Comparison of ENCODE assay signal across 8 mouse cellular contexts in genomic region chr17:34627943-34628643, GRCm38 (mm10). TPM values are rescaled to one million over a fixed set of nuclear protein-coding genes. Genes with fewer than 3 reads are reported as not detected.
DNase-seq lines count a peak whose midpoint lies in the region; ATAC-seq and TF ChIP-seq lines count a peak whose summit lies in the region.

Gene Ppt2 (minus strand): TSS chr17:34628510.

- peak; percentile 36 to 55 for DNase-seq in spleen, postnatal 10 days (ENCODE audit: low spot score in 2 of 2)
- no peak for DNase-seq in spleen, postnatal 36 days (ENCODE audit: low spot score in 2 of 2)
- peak; percentile 86 for DNase-seq in cerebellum, adult 9-11 months
- DNase-seq in limb, embryonic 14.5 days (ENCODE audit: low spot score), result no peak
- DNase-seq in midbrain, postnatal 0 days (ENCODE audit: low spot score), result no peak
- DNase-seq in right cerebral cortex, postnatal 4 days, result no peak

- H3K4me3 ChIP-seq in intestine, embryonic 16.5 days (ENCODE audit: low read length), result peak within 1 kb of the TSS; percentile 78
- peak within 1 kb of the TSS; percentile 81 for H3K4me3 ChIP-seq in limb, embryonic 14.5 days (replicated peaks; ENCODE audit: low read length)
- peak within 1 kb of the TSS; percentile 74 for H3K4me3 ChIP-seq in midbrain, postnatal 0 days (ENCODE audit: low read depth, low read length)

- no peak; the same call in 1 of the 2 replicates for TF ChIP-seq CTCF in midbrain, postnatal 0 days (IDR thresholded peaks at IDR 0.05)

- no peak for ATAC-seq in granulocyte monocyte progenitor cell, adult 5-6 weeks (replicated peaks; ENCODE audit: poor library complexity, severe bottlenecking)
- ATAC-seq in intestine, embryonic 16.5 days, result peak; percentile 47
- 0 out of 2 replicates have a peak, but pooled peaks have one; percentile 8 for ATAC-seq in limb, embryonic 14.5 days (ENCODE audit: low FRiP score, low read depth)
- ATAC-seq in midbrain, postnatal 0 days (ENCODE audit: low FRiP score), result no peak

- WGBS in intestine, embryonic 16.5 days, result 2% methylated on average over 29 of the region's 29 CpGs
- WGBS in limb, embryonic 14.5 days, result 6% methylated on average over 29 of the region's 29 CpGs
- 2% methylated on average over 29 of the region's 29 CpGs for WGBS in midbrain, postnatal 0 days

- H3K4me2 ChIP-seq in intestine, embryonic 16.5 days (ENCODE audit: low read depth, low read length), result peak within 1 kb of the TSS; percentile 74
- H3K4me2 ChIP-seq in limb, embryonic 14.5 days (replicated peaks; ENCODE audit: low read depth, low read length, severe bottlenecking), result peak within 1 kb of the TSS; percentile 78
- H3K4me2 ChIP-seq in midbrain, postnatal 0 days (ENCODE audit: low read depth, low read length, poor library complexity, severe bottlenecking), result peak within 1 kb of the TSS; percentile 89

- TF ChIP-seq POLR2A in limb, embryonic 14.5 days (IDR thresholded peaks at IDR 0.05; ENCODE audit: borderline replicate concordance, extremely low read depth, insufficient read depth, insufficient read length), result no peak

- H3K4me1 ChIP-seq in intestine, embryonic 16.5 days (ENCODE audit: control insufficient read depth, insufficient read depth, low read length), result peaks cover 35% of the 10 kb centered on the region
- H3K4me1 ChIP-seq in limb, embryonic 14.5 days (ENCODE audit: control insufficient read depth, insufficient read depth, low read length), result peaks cover 30% of the 10 kb centered on the region
- H3K4me1 ChIP-seq in midbrain, postnatal 0 days (ENCODE audit: insufficient read depth, low read length), result peaks cover 20% of the 10 kb centered on the region

- peak within 1 kb of the TSS; percentile 75 for H3K9ac ChIP-seq in intestine, embryonic 16.5 days (ENCODE audit: low read depth, low read length)
- peak within 1 kb of the TSS; percentile 73 for H3K9ac ChIP-seq in limb, embryonic 14.5 days (ENCODE audit: low read depth, low read length, severe bottlenecking)
- H3K9ac ChIP-seq in midbrain, postnatal 0 days (replicated peaks; ENCODE audit: low read length, poor library complexity, severe bottlenecking), result peak within 1 kb of the TSS; percentile 65

- H3K27me3 ChIP-seq in intestine, embryonic 16.5 days (replicated peaks; ENCODE audit: control insufficient read depth, insufficient read depth, low read length), result peaks cover 18% of the 10 kb centered on the region
- H3K27me3 ChIP-seq in limb, embryonic 14.5 days (ENCODE audit: control insufficient read depth, insufficient read depth, low read length), result peaks cover 36% of the 10 kb centered on the region
- no peaks in the 10 kb centered on the region for H3K27me3 ChIP-seq in midbrain, postnatal 0 days (ENCODE audit: insufficient read depth, low read length)

- H3K27ac ChIP-seq in intestine, embryonic 16.5 days (ENCODE audit: low read length), result peak within 1 kb of the TSS; percentile 97
- peak within 1 kb of the TSS; percentile 92 for H3K27ac ChIP-seq in limb, embryonic 14.5 days (replicated peaks; ENCODE audit: low read depth, low read length)
- peak within 1 kb of the TSS; percentile 92 for H3K27ac ChIP-seq in midbrain, postnatal 0 days (ENCODE audit: low read depth, low read length)

- peaks cover 5% of the 10 kb centered on the region; the same call in 1 of the 2 replicates for H3K36me3 ChIP-seq in intestine, embryonic 16.5 days (ENCODE audit: control insufficient read depth, insufficient read depth, low read length)
- peaks cover 19% of the 10 kb centered on the region for H3K36me3 ChIP-seq in limb, embryonic 14.5 days (ENCODE audit: control insufficient read depth, insufficient read depth, low read length)
- no peaks in the 10 kb centered on the region for H3K36me3 ChIP-seq in midbrain, postnatal 0 days (ENCODE audit: insufficient read depth, low read length)

- no peaks in the 10 kb centered on the region for H3K9me3 ChIP-seq in intestine, embryonic 16.5 days (ENCODE audit: control insufficient read depth, low read length)
- H3K9me3 ChIP-seq in limb, embryonic 14.5 days (ENCODE audit: control insufficient read depth, low read length), result no peaks in the 10 kb centered on the region
- H3K9me3 ChIP-seq in midbrain, postnatal 0 days (ENCODE audit: low read length), result no peaks in the 10 kb centered on the region

RNA-seq across cellular contexts. Expression of gene Ppt2, which starts in this region (rescaled TPM):
- total RNA-seq in granulocyte monocyte progenitor cell, adult 5-6 weeks (2014; fragmentation: Nextera tagmentation), result 41.9 and 45.1 TPM in 2 replicates
- total RNA-seq in granulocyte monocyte progenitor cell, adult 5-6 weeks (2017), result 20.4 and 23.3 TPM in 2 replicates
- polyA plus RNA-seq in intestine, embryonic 16.5 days (2015; fragmentation: Nextera tagmentation; extraction: Ambion mirVana), result 32.3 and 32.9 TPM in 2 replicates
- polyA plus RNA-seq in limb, embryonic 14.5 days (2012; rRNA removed), result 39.6 and 52.4 TPM in 2 replicates
- 27.0 and 29.9 TPM in 2 replicates for polyA plus RNA-seq in limb, embryonic 14.5 days (2014; fragmentation: Nextera tagmentation; extraction: Ambion mirVana)
- 21.1 and 31.0 TPM in 2 replicates for total RNA-seq in midbrain, postnatal 0 days (2014; rRNA removed)
- polyA plus RNA-seq in midbrain, postnatal 0 days (2015; fragmentation: Nextera tagmentation; extraction: Ambion mirVana), result 18.0 and 20.8 TPM in 2 replicates

Comparison
In these comparisons a context has a peak if more than half of its experiments do, and no peak if none do; other contexts are left out.
1. DNase-seq: peak in spleen, postnatal 10 days (2 of 2) and cerebellum, adult 9-11 months (single experiment); none in spleen, postnatal 36 days (0 of 2), limb, embryonic 14.5 days (single experiment), midbrain, postnatal 0 days (single experiment) and right cerebral cortex, postnatal 4 days (single experiment).
2. ATAC-seq: peak in intestine, embryonic 16.5 days (single experiment) and limb, embryonic 14.5 days (single experiment); none in granulocyte monocyte progenitor cell, adult 5-6 weeks (single experiment) and midbrain, postnatal 0 days (single experiment).
3. Peak in every context shown above with its lines, with median percentiles within 50 percentile points of each other: H3K27ac ChIP-seq, H3K4me2 ChIP-seq, H3K4me3 ChIP-seq and H3K9ac ChIP-seq.